Mouse (Mus musculus) testis, adult 2 months (tissue): ENCODE data around the gene Lenep.

Experiments used
- CTCF ChIP-seq: fragments of 200-500 bp; IDR thresholded peaks from 2 replicates; pipeline ENCODE4 v1.5.1; 2012; ENCODE audit warnings: low read depth, mild to moderate bottlenecking, inconsistent platforms, low read length, moderate library complexity; ENCODE audit not compliant: control insufficient read depth, insufficient read depth, insufficient replicate concordance
- POLR2A ChIP-seq: fragments of 200-500 bp; IDR thresholded peaks from 2 replicates; pipeline ENCODE4 v1.6.1; 2012; ENCODE audit warnings: low read depth, mild to moderate bottlenecking, inconsistent platforms, low read length, moderate library complexity; ENCODE audit not compliant: control insufficient read depth

DNA sequence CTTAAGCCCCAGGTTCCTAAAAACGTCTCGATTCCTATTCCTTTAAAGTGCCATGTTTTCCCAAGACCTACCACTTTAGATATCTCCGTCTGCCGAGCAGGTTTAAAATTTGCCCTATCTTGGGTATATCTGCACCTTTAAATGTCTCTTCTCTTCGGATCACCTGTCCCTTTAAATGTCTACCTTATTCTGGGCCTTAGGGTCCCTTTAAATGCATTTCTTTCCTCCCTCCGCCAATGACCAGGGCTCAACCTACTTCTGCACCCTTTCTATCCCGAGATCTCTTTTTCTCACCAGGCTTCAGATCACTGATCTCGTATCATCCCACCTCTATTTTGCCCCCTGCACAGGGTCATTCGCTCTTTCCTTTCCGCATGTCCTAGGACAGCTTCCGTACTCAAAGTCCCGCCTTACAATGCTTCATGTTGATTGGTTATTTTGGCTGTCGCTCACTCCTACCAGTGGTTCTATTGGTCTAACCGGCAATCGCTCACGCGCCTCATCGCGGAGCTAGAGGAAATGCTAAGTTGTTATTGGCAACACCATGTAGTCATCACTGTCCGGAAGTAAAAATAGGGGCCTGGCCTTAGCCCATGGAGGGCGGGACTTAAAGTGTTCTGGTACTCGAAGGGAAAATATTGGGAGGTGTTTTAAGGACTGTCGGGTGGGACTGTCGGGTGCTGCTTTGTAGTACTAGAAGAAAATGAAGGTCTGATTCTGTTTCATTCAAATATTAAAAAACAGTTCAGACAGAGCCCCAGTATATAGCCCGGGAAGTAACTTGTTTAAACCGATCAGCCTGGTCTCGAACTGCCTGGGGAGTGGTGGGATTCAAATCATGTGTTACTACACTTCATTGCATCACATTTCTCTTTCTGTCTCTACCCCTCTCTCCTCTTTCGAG is 9.1 kb upstream of the Lenep start, which contains the start of gene Flad1:
- TF ChIP-seq CTCF (no peak), POLR2A (no peak)
